Mouse (Mus musculus): ENCODE results near the gene Prcd.
"Not testable (repeated sequence)": the region's sequence is repeated elsewhere in the genome, so short reads cannot be mapped to it uniquely, and the experiment has no call there.

GRCm38 (mm10) chr11:116667012-116667411, 13.7 kb downstream of the Prcd start:
- not testable (repeated sequence) for TF ChIP-seq GABPA (IDR thresholded peaks at IDR 0.05; ENCODE audit: insufficient replicate concordance, low read depth, low read length); CTCF (conservative IDR thresholded peaks at IDR 0.05 in 1 of 2, IDR thresholded peaks at IDR 0.05 in 1 of 2; ENCODE audit: low read depth in 2 of 2, low read length in 2 of 2); MXI1 (IDR thresholded peaks at IDR 0.05; ENCODE audit: low read depth, low read length); USF2 (conservative IDR thresholded peaks at IDR 0.05; ENCODE audit: low read depth, low read length); MAFK (IDR thresholded peaks at IDR 0.05; ENCODE audit: insufficient replicate concordance, low read length)
